Mouse (Mus musculus) megakaryocyte, adult 5-6 weeks (primary cell): ENCODE measurements at regions not wholly inside any gene's neighbourhood (a gene's known extent, or its start where the extent isn't known, plus 50 kb on each side); places are given as distances from the start of the nearest gene placed in this dataset.
"Not testable (repeated sequence)": the region's sequence is repeated elsewhere in the genome, so short reads cannot be mapped to it uniquely, and the experiment has no call there.

ENCODE experiments used
- ATAC-seq: 2 replicates; pipeline ENCODE4 v1.8.0; 2016; ENCODE audit warnings: mild to moderate bottlenecking, inconsistent platforms; ENCODE audit not compliant: poor library complexity, severe bottlenecking

DNA sequence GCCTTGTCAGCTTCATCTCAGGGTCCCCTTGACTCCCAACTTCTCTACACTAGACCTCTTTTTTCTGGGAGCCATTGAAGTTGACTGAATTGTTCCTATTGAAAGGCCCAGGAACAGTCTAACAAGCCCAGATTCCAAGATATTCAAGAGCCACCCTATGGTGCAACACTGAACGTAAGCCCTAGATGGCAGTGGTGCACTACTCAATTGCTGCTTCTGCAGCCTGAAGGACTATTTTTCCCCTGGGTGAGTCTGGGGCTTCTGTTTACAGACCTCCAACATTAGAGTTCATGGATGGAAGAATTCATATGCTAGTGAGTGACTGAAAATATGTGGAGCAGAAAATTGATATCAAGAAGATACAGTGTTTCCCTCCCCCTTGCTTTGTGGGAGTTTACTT, 306.4 kb upstream of the 5730507C01Rik start:
- ATAC-seq = not testable (repeated sequence)

- ATAC-seq = peak; percentile 38
Observed at GRCm38 (mm10) chr12:18216432-18216926, 297.8 kb upstream of the 5730507C01Rik start.

GRCm38 (mm10) chr12:18224516-18224915, 289.8 kb upstream of the 5730507C01Rik start:
- no peak for ATAC-seq

DNA sequence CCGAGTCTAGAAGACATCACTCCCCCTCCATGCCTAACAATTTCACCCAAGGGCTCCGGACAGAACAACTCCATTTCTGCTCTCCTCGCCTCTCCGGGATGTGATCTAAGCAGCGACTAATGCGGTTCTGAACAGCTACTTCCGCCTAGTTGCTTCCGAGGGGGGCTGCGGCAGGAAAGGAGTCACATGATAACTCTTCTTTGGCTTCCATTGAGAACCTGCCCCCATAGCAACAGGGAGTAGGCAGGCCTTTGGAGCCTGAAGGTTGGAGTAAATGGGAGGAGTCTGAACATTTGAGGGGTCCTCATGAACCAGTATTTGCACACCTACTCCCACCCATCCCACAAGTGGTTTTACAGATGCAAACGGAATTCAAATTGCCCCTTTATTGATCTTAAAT, 287.6 kb upstream of the 5730507C01Rik start:
- no peak for ATAC-seq

DNA sequence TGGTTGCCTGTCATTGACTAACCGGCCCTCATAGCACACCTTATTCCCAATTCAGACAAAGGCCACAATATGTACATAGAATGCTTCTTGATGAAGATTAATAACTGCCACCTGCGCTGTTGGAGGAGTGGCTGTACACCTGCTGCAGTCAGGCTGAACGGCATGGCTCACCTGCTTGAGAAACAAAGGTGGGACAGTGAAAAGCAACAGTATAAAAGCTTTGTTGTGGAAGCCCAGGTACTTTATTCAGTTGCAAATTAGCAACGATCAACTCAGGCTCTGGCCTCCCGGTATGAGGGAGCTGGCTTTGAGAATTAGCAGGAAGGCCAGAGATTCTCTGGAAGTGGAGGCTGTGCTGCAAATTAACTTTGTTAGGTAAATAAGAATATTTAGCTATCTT, 282.4 kb upstream of the 5730507C01Rik start:
- not testable (repeated sequence) for ATAC-seq

DNA sequence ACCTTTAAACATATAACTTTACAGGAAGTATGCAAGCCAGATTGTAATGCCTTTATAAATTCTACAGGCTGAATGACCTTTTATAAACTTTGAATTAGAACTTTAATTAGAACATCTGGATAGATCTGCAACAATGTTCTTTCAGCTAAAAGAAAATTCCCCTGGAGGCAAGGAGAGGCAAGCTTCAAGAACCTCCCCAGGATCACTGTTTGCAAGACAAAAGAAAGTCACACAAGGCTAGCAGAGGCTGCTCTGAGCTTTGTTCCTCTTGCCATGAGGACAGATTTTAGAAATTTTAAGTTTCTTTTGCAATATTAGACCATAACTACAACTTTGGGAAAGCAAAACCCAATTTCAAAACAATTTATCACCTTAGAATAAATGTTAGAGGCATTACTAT, 278.0 kb upstream of the 5730507C01Rik start:
- ATAC-seq = not testable (repeated sequence)

DNA sequence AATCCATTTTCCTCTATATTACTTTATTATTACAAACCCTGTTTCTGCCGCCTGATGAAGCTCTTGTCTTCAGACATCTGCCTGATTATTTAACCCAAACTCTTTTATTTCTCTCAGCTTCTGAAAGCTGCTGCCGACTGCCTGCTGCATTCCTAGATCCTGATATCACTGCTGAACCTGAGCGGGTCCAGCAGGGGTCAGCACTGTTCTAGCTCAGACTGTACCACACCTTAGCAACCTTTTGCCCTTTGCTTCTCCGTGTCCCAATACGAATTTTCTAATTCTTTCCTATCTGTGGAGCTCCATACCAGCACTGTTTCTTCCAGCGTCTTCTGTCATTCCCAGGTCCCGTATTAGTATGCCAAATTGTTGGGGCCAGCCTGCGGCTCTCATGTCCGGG, 276.8 kb upstream of the 5730507C01Rik start:
- no peak for ATAC-seq
